Mouse (Mus musculus) heart, postnatal 0 days (tissue): ENCODE measurements around the gene Klk8.

ENCODE experiments used
- CTCF ChIP-seq: IDR thresholded peaks from 2 replicates; pipeline ENCODE4 v1.5.1; 2016; ENCODE audit warnings: antibody characterized with exemption, control low read depth, low read depth
- EP300 ChIP-seq: IDR thresholded peaks from 2 replicates; pipeline ENCODE4 v1.6.1; 2016; ENCODE audit warnings: antibody characterized with exemption, low read depth

DNA sequence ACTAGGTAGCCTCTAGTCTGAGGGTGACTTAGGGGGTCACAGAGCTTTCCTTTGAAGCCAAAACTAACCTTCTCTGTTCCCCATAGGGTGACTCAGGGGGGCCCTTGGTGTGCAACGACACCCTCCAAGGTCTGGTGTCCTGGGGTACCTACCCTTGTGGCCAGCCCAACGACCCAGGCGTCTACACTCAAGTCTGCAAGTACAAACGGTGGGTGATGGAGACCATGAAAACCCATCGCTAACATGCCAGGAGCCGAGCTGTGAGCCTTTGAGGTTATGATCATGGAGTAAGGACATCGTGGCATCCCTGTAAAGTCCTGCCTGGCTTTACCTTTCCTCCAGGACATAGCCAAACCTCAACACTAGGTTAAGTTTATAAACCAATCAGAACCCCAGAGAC, 17.8 kb downstream of the Klk8 start:
- no peak for TF ChIP-seq EP300
- TF ChIP-seq CTCF = no peak
